Comparison of ENCODE assay signal across 8 mouse cellular contexts in genomic region chr1:119525004-119525444, GRCm38 (mm10). TPM values are rescaled to one million over a fixed set of nuclear protein-coding genes. Genes with fewer than 3 reads are reported as not detected.
DNase-seq lines count a peak whose midpoint lies in the region; ATAC-seq lines count a peak whose summit lies in the region.

No protein-coding gene starts in this region.

- H3K27ac ChIP-seq in kidney, embryonic 14.5 days (ENCODE audit: low read depth, low read length) = no peak overlapping the region

- H3K36me3 ChIP-seq in kidney, embryonic 14.5 days (ENCODE audit: control insufficient read depth, insufficient read depth, low read length) = peaks cover 19% of the 10 kb centered on the region

- peak overlapping the region; percentile 79 for H3K4me2 ChIP-seq in kidney, embryonic 14.5 days (replicated peaks; ENCODE audit: low read depth, low read length)

- peak; percentile 31 to 48 for DNase-seq in heart, adult 18-20 months
- no peak for DNase-seq in heart, postnatal 36 days
- peak; percentile 49 for DNase-seq in brain, adult 2 months (ENCODE audit: low read depth, low spot score)
- peak; percentile 47 for DNase-seq in heart, adult 8-10 months (ENCODE audit: low spot score)
- peak; percentile 27 for DNase-seq in lung, postnatal 36 days
- no peak for DNase-seq in embryo, embryonic 10.5 days (ENCODE audit: low spot score)
- no peak for DNase-seq in thymus, postnatal 36 days

- 22% methylated on average over 5 of the region's 5 CpGs for whole genome bisulfite sequencing in kidney, embryonic 14.5 days

- H3K9ac ChIP-seq in kidney, embryonic 14.5 days (ENCODE audit: low read depth, low read length) = no peak overlapping the region

- peaks cover 18% of the 10 kb centered on the region for H3K9me3 ChIP-seq in kidney, embryonic 14.5 days (ENCODE audit: control insufficient read depth, low read length)

- peaks cover 14% of the 10 kb centered on the region; the same call in 1 of the 2 replicates for H3K4me1 ChIP-seq in kidney, embryonic 14.5 days (ENCODE audit: control insufficient read depth, insufficient read depth, low read length)

- ATAC-seq in kidney, embryonic 14.5 days (ENCODE audit: low FRiP score, low TSS enrichment) = no peak

- no peaks in the 10 kb centered on the region for H3K27me3 ChIP-seq in kidney, embryonic 14.5 days (ENCODE audit: control insufficient read depth, insufficient read depth, low read length)

- intact Hi-C loops in heart, postnatal 36 days (cut with DNase I) = loop anchor here (2.0 kb wide), 3 partner anchors 14 to 66 kb away; no protein-coding TSS in a partner anchor

- peak overlapping the region; percentile 64; the same call in 1 of the 2 replicates for H3K4me3 ChIP-seq in kidney, embryonic 14.5 days (ENCODE audit: low read length)

RNA-seq across cellular contexts. Expression of gene Tmem185b, which starts 0.9 kb away (rescaled TPM):
- total RNA-seq in heart, adult 18-20 months (2021) = 10 to 100 TPM; 13.5 to 15.6 TPM
- total RNA-seq in heart, postnatal 36 days (2021) = 10 to 100 TPM; 13.3 to 14.4 TPM
- total RNA-seq in heart, adult 8-10 months (2022) = 10 to 100 TPM; 11.5 to 13.9 (median 11.8) TPM
- polyA plus RNA-seq in kidney, embryonic 14.5 days (2014; fragmentation: Nextera tagmentation; extraction: Ambion mirVana) = 23.8 and 28.4 TPM in 2 replicates

RNA-seq across cellular contexts. Expression of gene Ralb, which starts 20.4 kb away (rescaled TPM):
- total RNA-seq in heart, adult 18-20 months (2021) = 10 to 100 TPM; 25.0 to 27.9 TPM
- total RNA-seq in heart, postnatal 36 days (2021) = 10 to 100 TPM; 30.9 to 31.1 TPM
- 10 to 100 TPM; 22.7 to 29.9 (median 27.2) TPM for total RNA-seq in heart, adult 8-10 months (2022)
- 84.7 and 123 TPM in 2 replicates for polyA plus RNA-seq in kidney, embryonic 14.5 days (2014; fragmentation: Nextera tagmentation; extraction: Ambion mirVana)

Comparison
In these comparisons a context has a peak if more than half of its experiments do, and no peak if none do; other contexts are left out.
1. DNase-seq: peak in heart, adult 18-20 months (2 of 2), brain, adult 2 months (single experiment), heart, adult 8-10 months (single experiment) and lung, postnatal 36 days (single experiment); none in heart, postnatal 36 days (0 of 2), embryo, embryonic 10.5 days (single experiment) and thymus, postnatal 36 days (0 of 2).